Mouse (Mus musculus) liver, adult (tissue): ENCODE data around the gene Pbx1.

ENCODE experiments used
- GATA4 ChIP-seq: IDR thresholded peaks from 2 replicates; pipeline ENCODE4 v1.6.1; 2014; ENCODE audit warnings: mild to moderate bottlenecking, low read length; ENCODE audit not compliant: insufficient replicate concordance

The Pbx1 gene

DNA sequence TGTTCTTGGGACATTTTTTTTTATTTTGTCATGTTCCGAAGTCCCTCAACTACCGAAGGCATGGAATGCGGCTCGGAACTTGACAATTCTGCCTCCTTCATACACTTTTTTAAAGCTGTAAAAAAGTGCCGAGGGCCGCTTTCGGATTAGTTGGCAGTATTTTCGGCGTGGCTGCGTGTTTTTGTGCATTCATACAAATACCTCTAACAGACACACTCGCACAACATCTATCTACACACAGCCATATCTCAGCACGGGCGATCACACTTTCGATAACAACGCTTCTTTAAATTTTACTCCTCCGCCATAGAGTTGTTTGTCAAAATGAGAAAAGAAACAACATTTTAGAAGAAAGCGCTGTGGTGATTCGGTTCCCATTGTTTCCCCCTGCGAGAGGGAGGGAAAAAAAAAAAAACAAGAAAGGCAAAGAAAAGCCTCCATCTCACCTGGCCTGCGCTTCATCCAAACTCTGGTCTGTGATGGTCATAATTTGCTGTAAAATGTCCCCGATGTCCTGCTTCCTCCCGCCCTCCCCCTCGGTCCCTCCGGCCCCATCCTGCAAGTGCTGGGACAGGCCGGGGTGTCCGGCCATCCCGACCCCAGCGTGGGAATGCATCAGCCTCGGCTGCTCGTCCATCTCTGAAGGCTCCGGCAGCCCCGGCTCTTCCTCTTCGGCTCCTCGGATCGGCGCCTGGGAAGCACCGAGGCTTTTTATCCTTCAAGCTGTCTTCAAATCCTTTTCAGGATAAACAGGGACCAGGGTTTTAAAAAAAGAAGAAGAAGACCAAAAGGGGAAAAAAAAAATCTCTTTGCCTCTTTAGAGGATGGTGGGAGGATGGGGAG lies 981 bp downstream of the Pbx1 start:
- TF ChIP-seq GATA4: no peak

DNA sequence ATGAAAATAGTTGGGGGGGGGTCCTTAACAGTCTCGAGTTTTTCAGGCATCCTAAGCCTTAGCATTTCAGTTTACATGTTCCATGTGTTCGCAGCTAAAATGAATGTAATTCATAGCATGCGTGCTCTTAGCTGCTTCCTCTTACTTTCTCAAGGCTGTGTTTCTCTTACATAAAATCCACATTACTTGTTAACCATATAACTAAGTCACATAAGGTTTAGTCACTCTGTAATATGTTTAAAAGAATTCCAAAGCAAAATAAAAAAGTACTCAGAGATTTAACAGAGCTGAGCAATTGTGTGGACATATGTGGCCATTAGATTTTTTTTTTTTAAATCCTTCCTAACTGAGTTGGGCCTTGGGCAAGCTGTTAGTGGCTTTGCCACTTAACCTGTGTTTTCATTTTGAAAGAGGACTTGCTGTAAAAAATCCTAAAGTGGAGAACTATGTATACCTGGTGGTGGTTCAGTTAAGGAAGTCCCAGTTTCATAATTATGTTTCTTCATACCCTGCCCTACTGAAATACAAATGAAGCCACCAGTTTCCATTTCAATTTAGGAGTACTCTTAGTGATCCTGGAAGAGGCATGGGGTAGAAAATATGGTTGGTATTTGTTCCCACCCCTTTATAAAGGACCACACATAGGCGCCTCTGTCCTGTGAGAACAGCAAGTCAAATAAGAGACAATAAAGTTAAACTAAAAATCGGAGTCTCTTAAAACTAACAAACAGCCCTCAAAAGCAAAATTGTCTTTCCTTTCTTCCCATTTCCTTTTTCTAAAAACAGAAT lies 2.0 kb downstream of the Pbx1 start:
- no peak for TF ChIP-seq GATA4

DNA sequence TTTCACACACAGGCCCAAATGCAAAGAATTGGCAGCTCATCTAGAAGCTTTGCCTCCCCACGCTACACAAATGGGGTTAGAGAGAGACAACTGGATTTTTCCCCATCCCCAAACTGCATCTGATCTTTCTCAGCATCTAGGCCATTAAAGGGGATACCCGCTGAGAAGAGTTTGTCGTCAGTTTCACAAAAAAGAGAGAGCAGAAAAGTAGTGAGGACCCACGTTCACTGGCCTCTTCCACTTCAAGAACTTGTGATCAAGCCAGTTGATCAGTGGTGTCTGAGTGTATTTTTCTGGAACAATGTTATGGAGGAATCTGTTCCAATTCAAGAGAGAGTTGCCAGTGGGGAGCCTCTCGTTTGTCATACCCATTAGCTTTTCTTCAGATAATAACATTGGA lies 2.7 kb downstream of the Pbx1 start:
- TF ChIP-seq GATA4: no peak

DNA sequence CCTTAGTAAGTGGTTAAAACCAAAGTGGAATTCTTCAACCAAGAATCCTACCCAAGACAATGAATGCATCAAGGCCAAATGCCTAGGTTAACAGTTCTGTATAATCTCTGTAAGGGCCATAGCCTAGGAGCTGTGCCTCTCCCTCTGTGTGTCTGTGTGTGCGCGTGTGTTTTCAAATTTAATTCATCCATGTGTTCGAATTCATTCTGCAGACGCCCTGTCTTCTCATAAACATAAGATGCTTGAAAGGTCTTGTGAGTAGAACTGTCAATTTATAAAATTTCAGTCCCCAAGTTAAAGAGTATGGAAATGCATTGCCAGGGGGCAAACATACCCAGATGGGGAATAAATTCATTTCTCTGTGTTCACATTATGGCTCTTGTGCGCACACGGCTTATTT lies 3.8 kb downstream of the Pbx1 start:
- TF ChIP-seq GATA4: no peak

DNA sequence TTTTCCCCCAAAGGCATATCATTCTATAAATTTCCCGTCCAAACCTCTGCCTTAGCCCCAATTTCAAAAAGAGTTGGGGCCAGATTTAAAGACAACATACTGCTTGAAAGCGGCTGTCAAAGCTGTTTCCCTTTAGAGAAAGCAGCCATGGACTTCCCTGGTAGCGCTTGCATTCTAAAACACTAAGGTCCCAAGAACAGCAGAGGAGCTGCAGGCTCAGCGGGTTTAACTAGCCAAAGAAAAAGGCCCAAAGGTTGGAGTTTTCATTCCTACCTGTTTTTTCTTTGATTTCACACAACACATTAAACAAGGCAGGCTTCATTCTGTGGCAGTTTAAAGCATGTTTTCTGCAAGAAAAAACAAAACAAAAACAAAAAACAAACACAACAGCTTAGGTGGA lies 4.5 kb downstream of the Pbx1 start:
- TF ChIP-seq GATA4: no peak

DNA sequence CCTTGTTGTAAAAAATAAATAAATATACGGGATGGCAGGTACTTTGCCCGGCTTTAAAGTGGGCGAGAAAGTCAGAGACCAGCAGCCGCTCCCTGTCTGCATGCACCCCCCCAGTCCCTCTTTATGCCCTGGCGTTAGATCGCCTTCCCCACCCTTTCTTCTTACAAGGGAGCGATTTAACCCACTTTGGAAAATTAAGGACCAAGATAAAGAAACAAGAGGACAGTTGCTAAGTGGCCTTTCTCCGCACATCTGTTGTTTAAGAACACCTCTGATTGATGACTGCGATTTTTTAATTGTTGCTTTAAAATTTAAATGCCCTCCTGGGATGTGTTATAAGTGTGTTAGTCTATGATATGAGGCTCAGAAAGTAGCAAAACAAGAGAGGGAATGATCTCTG lies 5.2 kb downstream of the Pbx1 start:
- no peak for TF ChIP-seq GATA4

DNA sequence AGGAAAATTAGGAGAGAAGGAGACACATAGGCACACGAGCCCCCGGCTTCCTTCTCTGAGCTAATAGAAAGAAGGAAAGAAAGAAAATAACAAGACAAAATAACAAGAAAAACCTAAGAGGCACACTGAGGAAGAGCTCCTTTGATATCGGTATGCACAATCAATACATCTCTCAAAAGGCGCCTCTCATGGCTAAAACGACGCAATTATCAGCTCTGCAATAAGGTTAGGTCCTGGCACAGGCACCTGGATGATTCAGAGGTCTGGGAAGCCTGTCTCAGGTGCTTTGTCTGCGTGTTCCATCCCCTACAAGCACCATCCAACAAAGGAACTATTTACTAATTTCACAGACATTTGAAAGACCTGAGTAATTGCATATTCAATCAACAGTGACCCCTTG lies 5.8 kb downstream of the Pbx1 start:
- no peak for TF ChIP-seq GATA4

DNA sequence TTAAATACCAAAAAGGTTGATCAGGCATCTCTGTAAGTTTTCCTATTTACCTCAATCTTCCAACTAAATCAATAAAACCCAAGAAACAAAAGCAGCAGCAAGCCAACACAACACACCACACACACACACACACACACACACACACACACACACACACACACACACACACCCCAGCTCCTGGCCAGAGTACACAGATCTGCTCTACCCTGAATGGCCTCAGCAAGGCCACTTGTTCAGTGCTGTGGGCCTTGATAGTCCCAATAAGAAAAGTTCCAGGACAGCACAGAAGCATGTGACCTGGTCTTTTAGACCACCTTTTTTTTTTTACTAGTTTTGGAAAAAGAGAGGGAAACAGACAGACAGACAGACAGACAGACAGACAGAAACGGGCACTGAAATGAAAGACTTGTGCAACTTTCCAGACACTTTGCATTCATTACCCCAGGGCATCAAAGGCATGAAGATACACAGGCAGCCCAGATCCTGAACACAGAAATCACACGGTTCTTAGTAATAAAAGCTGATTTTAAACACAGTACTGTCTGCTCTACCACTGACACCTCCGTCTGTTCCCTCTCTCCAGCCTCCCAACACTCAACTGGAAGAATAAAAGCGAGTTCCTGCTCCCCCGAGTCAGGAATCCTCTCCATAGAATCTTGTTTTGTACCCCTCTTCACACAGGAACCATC lies 6.9 kb downstream of the Pbx1 start:
- no peak for TF ChIP-seq GATA4

DNA sequence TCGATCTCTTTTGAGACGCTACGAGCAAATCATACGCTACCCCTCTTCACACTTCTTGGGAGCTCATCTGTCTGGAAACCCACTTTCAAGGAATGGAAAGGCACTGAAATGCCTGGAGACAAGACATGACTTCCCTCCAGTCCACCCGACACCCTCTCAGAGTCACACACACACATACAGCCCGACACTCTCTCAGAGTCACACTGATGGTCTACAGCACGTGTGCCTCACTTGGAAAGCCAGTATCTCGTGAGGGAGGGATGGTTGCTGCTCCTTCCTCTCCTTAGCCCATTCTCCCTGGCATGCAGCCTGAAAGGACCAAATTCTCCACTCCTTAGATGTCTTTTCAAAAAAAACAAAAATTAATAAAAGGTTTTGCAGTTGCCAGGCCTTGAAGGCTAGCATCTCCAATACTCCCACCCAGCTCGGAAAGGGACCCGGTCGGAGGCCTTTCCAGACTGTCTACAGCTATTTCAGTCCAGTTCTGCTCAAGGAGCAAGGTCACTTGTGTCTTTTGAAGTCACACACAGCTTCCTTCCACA lies 8.6 kb downstream of the Pbx1 start:
- TF ChIP-seq GATA4: no peak

DNA sequence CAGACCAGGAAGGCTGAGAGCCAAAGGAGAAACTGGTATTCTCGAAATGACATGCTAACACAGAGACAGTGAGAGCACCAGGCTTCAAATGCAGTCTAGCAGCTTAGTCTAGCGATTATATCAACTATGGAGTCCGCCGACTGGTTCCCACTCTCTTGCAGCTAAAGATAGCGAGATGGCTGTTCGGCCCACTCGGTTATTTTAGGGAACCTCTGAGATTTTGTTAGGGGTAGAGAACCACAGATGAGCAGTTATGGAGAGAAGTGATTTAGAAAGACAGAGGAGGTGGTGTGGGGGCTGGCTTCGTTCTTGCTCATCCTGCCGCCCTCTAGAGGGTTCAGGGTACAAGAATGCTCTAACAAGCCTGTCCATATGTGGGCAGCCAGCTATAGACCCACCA lies 13.2 kb downstream of the Pbx1 start:
- TF ChIP-seq GATA4: no peak

DNA sequence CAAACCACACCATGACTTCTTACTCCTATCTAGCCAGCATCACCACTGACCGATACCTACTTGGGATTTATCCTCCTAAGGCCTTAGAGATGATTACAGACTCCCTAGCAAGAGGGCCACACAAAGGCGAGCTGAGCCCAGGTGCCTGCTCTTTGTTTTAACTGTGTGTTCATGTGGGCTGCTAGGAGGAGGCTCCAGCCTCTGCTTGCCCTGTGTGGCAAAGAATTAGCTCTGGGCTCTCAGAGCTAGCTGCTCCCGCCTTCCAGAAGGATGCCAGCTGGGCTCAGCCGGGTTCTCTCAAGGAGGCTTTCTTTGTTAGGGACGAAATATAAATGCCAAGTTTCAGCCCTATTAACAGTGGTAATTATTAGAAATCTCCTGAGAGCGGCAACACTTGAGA lies 14.4 kb downstream of the Pbx1 start:
- no peak for TF ChIP-seq GATA4

DNA sequence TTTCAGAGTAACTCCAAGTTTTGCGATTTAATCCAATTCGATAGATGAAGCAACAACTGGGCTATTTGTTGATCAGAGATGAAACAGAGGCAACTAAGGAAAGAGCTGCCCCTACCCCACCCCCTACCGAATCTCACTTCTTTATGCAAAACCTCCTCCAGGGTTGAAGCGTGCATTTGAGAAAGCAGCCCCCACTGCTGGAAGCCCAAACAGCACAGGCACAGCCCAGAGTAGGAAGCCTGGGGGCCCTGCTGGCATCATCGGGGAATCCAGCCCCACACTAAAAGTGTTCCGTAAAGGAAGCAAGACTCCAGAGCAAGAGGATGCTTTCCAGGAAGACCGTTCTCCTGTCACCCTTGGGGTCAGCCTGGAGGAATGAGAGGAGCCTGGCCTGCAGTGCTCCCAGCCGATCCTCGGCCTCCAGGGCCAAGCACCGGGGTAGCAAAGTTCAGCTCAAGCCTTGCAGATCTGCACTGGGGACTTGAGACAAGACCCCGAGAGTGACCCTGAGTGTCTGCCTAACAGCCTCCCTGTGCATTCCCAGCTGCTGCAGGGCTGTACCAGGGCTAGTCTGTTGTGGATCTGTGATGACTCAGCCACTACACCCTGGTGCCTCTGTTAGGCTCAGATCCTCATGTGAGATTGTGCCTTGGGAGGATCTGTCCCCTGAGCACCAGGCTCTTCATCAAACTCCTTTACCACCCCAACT lies 15.2 kb downstream of the Pbx1 start:
- no peak for TF ChIP-seq GATA4

DNA sequence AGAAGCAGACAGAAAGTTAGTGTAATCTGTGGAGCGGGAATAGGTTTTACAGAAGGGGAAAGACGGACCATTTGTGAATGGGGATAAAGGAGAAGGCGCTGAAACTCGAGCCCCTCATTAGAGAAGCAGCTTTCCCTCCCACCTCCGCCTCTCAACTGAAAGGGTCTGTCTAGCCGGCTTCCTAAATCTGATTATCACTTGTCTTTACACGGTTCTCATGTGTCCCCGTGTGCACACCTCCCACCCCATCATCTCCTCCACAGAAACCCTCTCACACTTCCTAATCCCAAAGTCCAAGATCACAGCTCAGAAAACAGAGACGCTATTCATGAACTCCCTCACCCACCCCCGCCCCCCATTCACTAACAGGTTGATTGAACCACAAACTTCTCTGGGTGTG lies 21.5 kb downstream of the Pbx1 start:
- TF ChIP-seq GATA4: no peak

DNA sequence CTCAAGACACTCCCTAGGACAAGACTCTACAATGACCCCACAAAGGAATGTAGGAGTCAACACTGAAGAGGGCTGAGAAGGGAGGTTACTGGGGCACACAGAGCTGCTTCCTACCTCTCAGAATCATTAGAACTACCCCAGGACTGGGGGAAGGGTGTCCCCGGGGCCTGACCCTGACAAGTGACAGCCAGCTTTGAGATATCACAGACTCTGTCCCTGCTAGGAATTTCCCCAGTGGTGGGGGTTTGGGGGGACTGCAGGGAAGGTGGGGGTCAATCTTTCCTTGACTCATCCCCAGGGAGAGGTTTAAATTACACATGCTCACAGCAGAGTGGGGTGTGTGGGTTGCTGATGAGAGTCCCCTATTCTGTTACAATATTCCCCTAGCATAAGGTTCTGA lies 22.0 kb downstream of the Pbx1 start:
- TF ChIP-seq GATA4: no peak

DNA sequence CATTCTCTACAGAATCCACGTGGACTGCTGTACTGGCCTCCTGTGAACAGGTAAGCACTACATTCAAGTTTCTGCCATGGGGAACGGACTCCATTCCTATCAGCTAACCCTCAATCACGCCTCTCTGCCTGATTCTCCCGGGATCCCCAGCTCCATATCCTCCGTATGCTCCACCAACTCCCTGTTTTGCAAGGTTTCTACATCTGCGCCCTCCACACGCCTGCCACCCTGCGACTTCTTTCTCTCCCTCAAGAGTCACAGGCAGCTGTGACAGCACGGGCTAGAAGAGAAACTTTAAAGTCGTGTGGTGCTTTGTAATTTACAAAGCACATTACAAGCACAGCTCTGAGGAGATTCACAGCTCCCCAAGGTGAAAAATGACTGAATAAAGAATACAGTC lies 23.3 kb downstream of the Pbx1 start:
- TF ChIP-seq GATA4: no peak
